ENCODE assay signal across 7 mouse cellular contexts in genomic region chr4:140405993-140406881, GRCm38 (mm10).
DNase-seq lines count a peak whose midpoint lies in the region; ATAC-seq and TF ChIP-seq lines count a peak whose summit lies in the region.

No protein-coding gene starts in this region.

- peak; percentile 48; the same call in 1 of the 2 replicates for ATAC-seq in heart, embryonic 12.5 days (ENCODE audit: insufficient number of reproducible peaks, low FRiP score)
- ATAC-seq in liver, embryonic 12.5 days, result 0 out of 2 replicates have a peak, but pooled peaks have one; percentile 40

- no peak overlapping the region for H3K4me2 ChIP-seq in CH12.LX (ENCODE audit: insufficient read depth, low read depth, poor library complexity, severe bottlenecking)
- no peak overlapping the region for H3K4me2 ChIP-seq in heart, embryonic 12.5 days
- no peak overlapping the region for H3K4me2 ChIP-seq in liver, embryonic 12.5 days

- TF ChIP-seq RAD21 in CH12.LX (IDR thresholded peaks at IDR 0.05; ENCODE audit: low read depth, low read length), result peak; percentile 17

- no peak for TF ChIP-seq EP300 in CH12.LX (IDR thresholded peaks at IDR 0.05; ENCODE audit: low read length)

- in situ Hi-C loops in CH12.LX (cut with MboI; ENCODE audit: low pct_ligation_motif_present, low pct_unique_long_range_greater_than_20kb, low sequenced_read_pairs) (no loop called here), ES-E14 (cut with MboI; ENCODE audit: low sequenced_read_pairs in 2 of 2, unreplicated experiment in 2 of 2) (no loop called here)

- no peaks in the 10 kb centered on the region for H3K79me2 ChIP-seq in CH12.LX (replicated peaks; ENCODE audit: control insufficient read depth, extremely low read depth, insufficient read depth, poor library complexity, severe bottlenecking)

- H3K27me3 ChIP-seq in CH12.LX (replicated peaks), result peaks cover 23% of the 10 kb centered on the region
- H3K27me3 ChIP-seq in heart, embryonic 12.5 days (replicated peaks), result no peaks in the 10 kb centered on the region; the same call in 1 of the 2 replicates
- no peaks in the 10 kb centered on the region for H3K27me3 ChIP-seq in liver, embryonic 12.5 days (replicated peaks)

- H3K36me3 ChIP-seq in CH12.LX (replicated peaks in 1 of 2; ENCODE audit: control insufficient read depth in 1 of 2, insufficient read depth in 1 of 2, low read length in 1 of 2) (no peaks in the 10 kb centered on the region), ES-E14 (ENCODE audit: control insufficient read depth, insufficient read depth, low read length, poor library complexity, severe bottlenecking) (no peaks in the 10 kb centered on the region)
- no peaks in the 10 kb centered on the region for H3K36me3 ChIP-seq in heart, embryonic 12.5 days
- H3K36me3 ChIP-seq in liver, embryonic 12.5 days, result no peaks in the 10 kb centered on the region

- WGBS in heart, embryonic 12.5 days, result 22% methylated on average over 7 of the region's 7 CpGs
- WGBS in liver, embryonic 12.5 days (ENCODE audit: insufficient replicate concordance), result 22% methylated on average over 7 of the region's 7 CpGs

- dilution Hi-C loops in CH12.LX (cut with MboI; ENCODE audit: extremely low pct_ligation_motif_present, extremely low pct_unique_long_range_greater_than_20kb, low sequenced_read_pairs), result no loop called here

- H3K4me1 ChIP-seq in CH12.LX (ENCODE audit: control insufficient read depth in 1 of 2, insufficient read depth in 2 of 2), result peaks cover 5 to 9% of the 10 kb centered on the region in 2 experiments
- peaks cover 4 to 17% of the 10 kb centered on the region in 2 experiments for H3K4me1 ChIP-seq in ES-E14 (ENCODE audit: control insufficient read depth in 2 of 2, insufficient read depth in 2 of 2, low read length in 2 of 2, poor library complexity in 1 of 2)
- peaks cover 11% of the 10 kb centered on the region; the same call in 1 of the 2 replicates for H3K4me1 ChIP-seq in heart, embryonic 12.5 days (replicated peaks)
- H3K4me1 ChIP-seq in liver, embryonic 12.5 days, result no peaks in the 10 kb centered on the region

- TF ChIP-seq POLR2A in CH12.LX (IDR thresholded peaks at IDR 0.05; ENCODE audit: low read depth, low read length), result no peak

- peak in 1 of 2 experiments; percentile 55; a peak in 2 of 4 replicates for TF ChIP-seq CTCF in CH12.LX (conservative IDR thresholded peaks at IDR 0.05 in 1 of 2, IDR thresholded peaks at IDR 0.05 in 1 of 2; ENCODE audit: low read depth in 2 of 2, low read length in 2 of 2)

- DNase-seq in CH12.LX (ENCODE audit: extremely low read depth) (no peak), ES-E14 (ENCODE audit: low read depth, low spot score) (peak; percentile 76)
- peak; percentile 68 for DNase-seq in retina, embryonic 14.5 days (ENCODE audit: low spot score)
- no peak for DNase-seq in spleen, adult 18-20 months
- DNase-seq in urinary bladder, postnatal 4 days (ENCODE audit: low spot score in 2 of 2), result no peak

- H3K4me3 ChIP-seq in CH12.LX (replicated peaks in 1 of 3; ENCODE audit: low read depth in 2 of 3, low read length in 2 of 3, poor library complexity in 1 of 3), result no peak overlapping the region
- H3K4me3 ChIP-seq in ES-E14 (ENCODE audit: insufficient read depth in 1 of 2, low read depth in 1 of 2, low read length in 2 of 2, poor library complexity in 1 of 2, severe bottlenecking in 1 of 2), result peak overlapping the region; percentile 32 to 48
- no peak overlapping the region for H3K4me3 ChIP-seq in heart, embryonic 12.5 days
- no peak overlapping the region for H3K4me3 ChIP-seq in liver, embryonic 12.5 days

- H3K27ac ChIP-seq in CH12.LX (ENCODE audit: insufficient read depth, low read depth) (no peak overlapping the region), ES-E14 (ENCODE audit: insufficient read depth, low read depth, low read length, poor library complexity, severe bottlenecking) (peak overlapping the region; percentile 99)
- no peak overlapping the region for H3K27ac ChIP-seq in heart, embryonic 12.5 days (ENCODE audit: poor library complexity, severe bottlenecking)
- no peak overlapping the region for H3K27ac ChIP-seq in liver, embryonic 12.5 days

- H3K9ac ChIP-seq in CH12.LX (ENCODE audit: insufficient read depth, low read depth) (no peak overlapping the region; the same call in 1 of the 2 replicates), ES-E14 (ENCODE audit: insufficient read depth, low read depth, low read length, poor library complexity, severe bottlenecking) (peak overlapping the region; percentile 33)
- no peak overlapping the region for H3K9ac ChIP-seq in heart, embryonic 12.5 days
- no peak overlapping the region for H3K9ac ChIP-seq in liver, embryonic 12.5 days

- no peaks in the 10 kb centered on the region for H3K9me3 ChIP-seq in CH12.LX (replicated peaks; ENCODE audit: low read length)
- no peaks in the 10 kb centered on the region for H3K9me3 ChIP-seq in ES-E14 (ENCODE audit: control insufficient read depth, insufficient read depth, low read depth, low read length)
- no peaks in the 10 kb centered on the region for H3K9me3 ChIP-seq in heart, embryonic 12.5 days (replicated peaks)
- no peaks in the 10 kb centered on the region for H3K9me3 ChIP-seq in liver, embryonic 12.5 days (replicated peaks)

TF ChIP-seq in CH12.LX, 34 proteins besides CTCF, POLR2A, EP300 and RAD21:
- peak; percentile 10 for TF ChIP-seq SMC3 (IDR thresholded peaks at IDR 0.05; ENCODE audit: low read depth, low read length)
- TF ChIP-seq CHD2 (IDR thresholded peaks at IDR 0.05; ENCODE audit: low read length), result no peak
TF ChIP-seq in CH12.LX: peak in this region for 1.

TF ChIP-seq in ES-E14, 5 proteins besides CTCF, POLR2A, EP300 and RAD21:
- TF ChIP-seq MAFK (IDR thresholded peaks at IDR 0.05; ENCODE audit: insufficient read depth, low read depth, low read length), result no peak
- TF ChIP-seq ZC3H11A (IDR thresholded peaks at IDR 0.05; ENCODE audit: borderline replicate concordance, low read depth, low read length), result peak; percentile 57; the same call in 1 of the 2 replicates
- peak; percentile 63; the same call in 1 of the 2 replicates for TF ChIP-seq HCFC1 (IDR thresholded peaks at IDR 0.05; ENCODE audit: borderline replicate concordance, insufficient read depth, low read length)

Comparison
In these comparisons a context has a peak if more than half of its experiments do, and no peak if none do; other contexts are left out.
1. DNase-seq: peak in ES-E14 (single experiment) and retina, embryonic 14.5 days (single experiment); none in CH12.LX (single experiment), spleen, adult 18-20 months (0 of 2) and urinary bladder, postnatal 4 days (0 of 2).
2. H3K4me3 ChIP-seq: peak in ES-E14 (2 of 2); none in CH12.LX (0 of 3), heart, embryonic 12.5 days (single experiment) and liver, embryonic 12.5 days (single experiment).